Mouse (Mus musculus) MEL (cell line): Measurements from ENCODE around the gene Bcas3. TPM values are rescaled to one million over a fixed set of nuclear protein-coding genes. Genes with fewer than 3 reads are reported as not detected.

Experiments used
- DNase-seq: peaks from one replicate; pipeline ENCODE4 v3.0.0; 2011; ENCODE audit warnings: low read depth, low spot score
- H3K27ac ChIP-seq: 2 replicates; pipeline ENCODE4 v1.5.1; 2012; ENCODE audit warnings: low read depth, mild to moderate bottlenecking, control low read depth, low read length, moderate library complexity; ENCODE audit not compliant: control insufficient read depth
- H3K27me3 ChIP-seq, 2 experiments: fragments of 150-350 bp in 1 of 2; sonication (generic) in 1 of 2; 2 replicates each; pipeline ENCODE4 v1.6.1; 2012; ENCODE audit warnings: low read length in 2 of 2, mild to moderate bottlenecking in 2 of 2, improper control_type of control experiment in 1 of 2, moderate library complexity in 1 of 2; ENCODE audit not compliant: insufficient read depth in 2 of 2, control insufficient read depth in 1 of 2
- H3K36me3 ChIP-seq, 2 experiments: 2 replicates each; pipeline ENCODE4 v1.6.1; 2012 to 2014; ENCODE audit warnings: low read length in 2 of 2, improper control_type of control experiment in 1 of 2, inconsistent platforms in 1 of 2, mild to moderate bottlenecking in 1 of 2; ENCODE audit not compliant: insufficient read depth in 2 of 2, control insufficient read depth in 1 of 2
- H3K4me1 ChIP-seq, 2 experiments: fragments of 150-350 bp in 1 of 2; sonication (generic) in 1 of 2; 2 replicates each; pipeline ENCODE4 v1.6.1; 2012; ENCODE audit warnings: low read length in 2 of 2, improper control_type of control experiment in 1 of 2, mild to moderate bottlenecking in 1 of 2; ENCODE audit not compliant: insufficient read depth in 2 of 2, control insufficient read depth in 1 of 2
- H3K4me3 ChIP-seq, 2 experiments: fragments of 150-350 bp in 1 of 2; sonication (generic) in 1 of 2; 2 replicates each; pipeline ENCODE4 v1.5.1; 2012; ENCODE audit warnings: low read depth in 2 of 2, low read length in 2 of 2, mild to moderate bottlenecking in 2 of 2, moderate library complexity in 2 of 2, control low read depth in 1 of 2, improper control_type of control experiment in 1 of 2; ENCODE audit not compliant: control insufficient read depth in 1 of 2, insufficient read depth in 1 of 2
- H3K79me2 ChIP-seq: 2 replicates; pipeline ENCODE4 v1.6.1; 2012; ENCODE audit warnings: mild to moderate bottlenecking, low read length, moderate library complexity; ENCODE audit not compliant: control insufficient read depth, poor library complexity, insufficient read depth
- H3K9ac ChIP-seq: 2 replicates; pipeline ENCODE4 v1.6.1; 2012; ENCODE audit warnings: low read depth, mild to moderate bottlenecking, control low read depth, low read length, moderate library complexity; ENCODE audit not compliant: control insufficient read depth, poor library complexity, severe bottlenecking
- H3K9me3 ChIP-seq: fragments of 150-350 bp; sonication (generic); replicated peaks from 2 replicates; pipeline ENCODE4 v1.6.1; 2012; ENCODE audit warnings: mild to moderate bottlenecking, low read length, improper control_type of control experiment, moderate library complexity; ENCODE audit not compliant: insufficient read depth
- BHLHE40 ChIP-seq: IDR thresholded peaks from 2 replicates; pipeline ENCODE4 v1.6.1; 2012; ENCODE audit warnings: low read depth, mild to moderate bottlenecking, inconsistent platforms, low read length, improper control_type of control experiment, borderline replicate concordance
- CHD1 ChIP-seq: IDR thresholded peaks from 2 replicates; pipeline ENCODE4 v1.6.1; 2012; ENCODE audit warnings: low read depth, mild to moderate bottlenecking, inconsistent platforms, low read length, improper control_type of control experiment
- CTCF ChIP-seq, 3 experiments: IDR thresholded peaks in 2 of 3; conservative IDR thresholded peaks in 1 of 3; 2 replicates each; pipeline ENCODE4 v1.5.1; 2011 to 2012; ENCODE audit warnings: low read length in 3 of 3, low read depth in 2 of 3, mild to moderate bottlenecking in 2 of 3, improper control_type of control experiment in 1 of 3, inconsistent platforms in 1 of 3, mixed read lengths in 1 of 3, moderate library complexity in 1 of 3; ENCODE audit not compliant: control insufficient read depth in 1 of 3, insufficient read depth in 1 of 3, poor library complexity in 1 of 3, severe bottlenecking in 1 of 3
- E2F4 ChIP-seq: IDR thresholded peaks from 2 replicates; pipeline ENCODE4 v1.6.1; 2011; ENCODE audit warnings: low read depth, low read length, improper control_type of control experiment, borderline replicate concordance
- ETS1 ChIP-seq: IDR thresholded peaks from 2 replicates; pipeline ENCODE4 v1.6.1; 2012; ENCODE audit warnings: low read depth, mild to moderate bottlenecking, inconsistent platforms, low read length, improper control_type of control experiment, moderate library complexity
- JUND ChIP-seq: IDR thresholded peaks from 2 replicates; pipeline ENCODE4 v1.6.1; 2011; ENCODE audit warnings: low read depth, mild to moderate bottlenecking, improper control_type of control experiment, low read length
- KAT2A ChIP-seq: conservative IDR thresholded peaks from 2 replicates; pipeline ENCODE4 v1.6.1; 2012; ENCODE audit warnings: low read depth, low read length, improper control_type of control experiment, inconsistent platforms
- MAFK ChIP-seq: IDR thresholded peaks from 2 replicates; pipeline ENCODE4 v1.6.1; 2011; ENCODE audit warnings: low read depth, mild to moderate bottlenecking, low read length, improper control_type of control experiment, borderline replicate concordance
- MAX ChIP-seq: IDR thresholded peaks from 2 replicates; pipeline ENCODE4 v1.6.1; 2011; ENCODE audit warnings: low read length, improper control_type of control experiment
- MAZ ChIP-seq: IDR thresholded peaks from 2 replicates; pipeline ENCODE4 v1.6.1; 2012; ENCODE audit warnings: low read depth, mild to moderate bottlenecking, inconsistent platforms, low read length, improper control_type of control experiment
- MXI1 ChIP-seq: IDR thresholded peaks from 2 replicates; pipeline ENCODE4 v1.6.1; 2011; ENCODE audit warnings: mild to moderate bottlenecking, low read depth, low read length, improper control_type of control experiment
- MYC ChIP-seq: IDR thresholded peaks from 2 replicates; pipeline ENCODE4 v1.6.1; 2011; ENCODE audit warnings: low read depth, mild to moderate bottlenecking, low read length, improper control_type of control experiment, moderate library complexity
- POLR2A ChIP-seq, 2 experiments: IDR thresholded peaks; 2 replicates each; pipeline ENCODE4 v1.6.1; 2011 to 2012; ENCODE audit warnings: low read length in 2 of 2, mild to moderate bottlenecking in 2 of 2, control low read depth in 1 of 2, improper control_type of control experiment in 1 of 2, low read depth in 1 of 2, moderate library complexity in 1 of 2; ENCODE audit not compliant: control insufficient read depth in 1 of 2, insufficient read depth in 1 of 2, poor library complexity in 1 of 2
- POLR2AphosphoS2 ChIP-seq: IDR thresholded peaks from 2 replicates; pipeline ENCODE4 v1.6.1; 2011; ENCODE audit warnings: low read length, improper control_type of control experiment
- POLR2AphosphoS5 ChIP-seq: IDR thresholded peaks from 2 replicates; pipeline ENCODE4 v1.6.1; 2012; ENCODE audit warnings: low read depth, borderline replicate concordance, mild to moderate bottlenecking, inconsistent platforms, low read length, moderate library complexity, mixed read lengths
- RAD21 ChIP-seq: IDR thresholded peaks from 2 replicates; pipeline ENCODE4 v1.6.1; 2011; ENCODE audit warnings: mild to moderate bottlenecking, low read depth, low read length, improper control_type of control experiment
- RCOR1 ChIP-seq: IDR thresholded peaks from 2 replicates; pipeline ENCODE4 v1.6.1; 2012; ENCODE audit warnings: low read depth, mild to moderate bottlenecking, inconsistent platforms, low read length, improper control_type of control experiment
- SMC3 ChIP-seq: IDR thresholded peaks from 2 replicates; pipeline ENCODE4 v1.6.1; 2011; ENCODE audit warnings: low read depth, low read length, improper control_type of control experiment
- TBP ChIP-seq: IDR thresholded peaks from 2 replicates; pipeline ENCODE4 v1.8.0; 2011; ENCODE audit warnings: low read depth, low read length, improper control_type of control experiment
- TCF12 ChIP-seq: IDR thresholded peaks from 2 replicates; pipeline ENCODE4 v1.6.1; 2014; ENCODE audit warnings: low read depth, mild to moderate bottlenecking, inconsistent platforms, low read length, improper control_type of control experiment, moderate library complexity
- USF1 ChIP-seq: IDR thresholded peaks from 2 replicates; pipeline ENCODE4 v1.6.1; 2014; ENCODE audit warnings: low read depth, mild to moderate bottlenecking, inconsistent platforms, low read length, improper control_type of control experiment, moderate library complexity
- ZC3H11A ChIP-seq: IDR thresholded peaks from 2 replicates; pipeline ENCODE4 v1.6.1; 2012; ENCODE audit warnings: low read depth, mild to moderate bottlenecking, inconsistent platforms, low read length, improper control_type of control experiment
- ZKSCAN1 ChIP-seq: IDR thresholded peaks from 2 replicates; pipeline ENCODE4 v1.6.1; 2012; ENCODE audit warnings: low read depth, mild to moderate bottlenecking, inconsistent platforms, low read length, improper control_type of control experiment, moderate library complexity
- ZMIZ1 ChIP-seq: IDR thresholded peaks from 2 replicates; pipeline ENCODE4 v1.6.1; 2012; ENCODE audit warnings: low read depth, mild to moderate bottlenecking, inconsistent platforms, low read length, improper control_type of control experiment, moderate library complexity
- ZNF384 ChIP-seq: IDR thresholded peaks from 2 replicates; pipeline ENCODE4 v1.6.1; 2012; ENCODE audit warnings: low read depth, mild to moderate bottlenecking, inconsistent platforms, low read length, improper control_type of control experiment
- polyA plus RNA-seq, 2 experiments: library from polyadenylated mRNA; stranded (reverse) in 1 of 2; unstranded in 1 of 2; fragments of >175 nt in 1 of 2; fragments of >200 nt in 1 of 2; gene quantifications; 2 replicates each; pipeline versions ENCODE4 v1.2.1 to v1.2.4; 2012; ENCODE audit warnings: low replicate concordance in 2 of 2, low read depth in 1 of 2; ENCODE audit not compliant: insufficient read length in 2 of 2, insufficient read depth in 1 of 2, missing spikeins in 1 of 2
- total RNA-seq: library from RNA; depleted of rRNA; stranded (reverse); fragments of 300-350 nt; gene quantifications from 2 replicates; pipeline ENCODE4 v1.2.3, GENCODE M21; 2012

Gene Bcas3
- total and polyA plus RNA-seq, 3 experiments, result 8.6 to 14.7 TPM; not detected in 1

DNA sequence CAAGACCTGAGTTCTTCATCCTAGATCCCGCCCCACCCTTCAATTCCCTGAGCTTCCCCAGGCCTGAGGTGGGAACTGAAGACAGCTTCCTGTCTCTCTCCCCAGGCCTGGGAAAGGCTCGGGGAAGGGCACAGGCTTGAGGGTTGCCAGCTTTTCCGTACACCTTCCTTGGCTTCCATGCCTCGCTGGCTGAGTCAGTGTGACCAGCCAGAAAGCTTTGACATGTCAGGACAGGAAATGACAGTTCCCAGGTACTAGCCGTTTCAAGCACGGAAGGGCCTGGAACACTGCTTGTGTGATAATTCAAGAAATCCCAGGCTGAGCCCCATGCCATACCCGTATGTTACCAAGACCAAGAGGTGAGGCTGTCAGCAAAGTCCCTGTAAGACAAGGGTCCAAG is 436.8 kb downstream of the Bcas3 start (continued):
- TF ChIP-seq CTCF (IDR thresholded peaks at IDR 0.05 in 2 of 3, conservative IDR thresholded peaks at IDR 0.05 in 1 of 3; ENCODE audit: control insufficient read depth in 1 of 3, insufficient read depth in 1 of 3, low read depth in 2 of 3, low read length in 3 of 3, poor library complexity in 1 of 3, severe bottlenecking in 1 of 3), result no peak
- TF ChIP-seq, all 39 proteins: peak for 0

GRCm38 (mm10) chr11:85790267-85790666 is 437.3 kb downstream of the Bcas3 start:
- Histone ChIP-seq H3K9ac (no peak overlapping the region), H3K9me3 (no peaks in the 10 kb centered on the region), H3K27ac (no peak overlapping the region), H3K4me1 (no peaks in the 10 kb centered on the region), H3K27me3 (no peaks in the 10 kb centered on the region), H3K4me3 (no peak overlapping the region), H3K79me2 (no peaks in the 10 kb centered on the region), H3K36me3 (no peaks in the 10 kb centered on the region)
- peak; percentile 20 for DNase-seq
- TF ChIP-seq SMC3 (no peak), CTCF (IDR thresholded peaks at IDR 0.05 in 2 of 3, conservative IDR thresholded peaks at IDR 0.05 in 1 of 3; ENCODE audit: control insufficient read depth in 1 of 3, insufficient read depth in 1 of 3, low read depth in 2 of 3, low read length in 3 of 3, poor library complexity in 1 of 3, severe bottlenecking in 1 of 3) (no peak), ZKSCAN1 (no peak), POLR2A (IDR thresholded peaks at IDR 0.05; ENCODE audit: control insufficient read depth in 1 of 2, insufficient read depth in 1 of 2, low read depth in 1 of 2, low read length in 2 of 2, poor library complexity in 1 of 2) (no peak), BHLHE40 (no peak), TCF12 (no peak), KAT2A (no peak), MAZ (no peak), ZNF384 (no peak), RCOR1 (no peak)

DNA sequence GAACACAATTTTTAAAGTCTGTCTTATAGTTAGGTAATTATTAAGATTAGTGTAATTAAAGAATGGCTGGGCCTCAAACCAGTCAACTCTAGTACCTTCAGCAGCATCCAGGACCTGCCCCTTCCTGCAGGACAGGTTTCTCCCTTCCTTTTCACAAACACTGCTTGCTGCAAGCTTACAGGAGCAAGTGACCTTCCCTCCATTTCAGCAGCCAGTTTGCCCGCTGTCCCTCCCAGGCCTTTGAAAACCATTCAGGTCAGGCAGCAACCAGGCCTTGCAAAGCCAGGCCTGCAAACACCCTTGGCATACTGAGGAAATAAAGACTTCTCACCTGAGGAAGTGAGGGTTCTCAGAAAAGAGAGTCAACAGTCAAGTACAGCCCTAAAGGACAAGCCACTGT is 438.2 kb downstream of the Bcas3 start:
- H3K27me3 ChIP-seq, result no peaks in the 10 kb centered on the region
- no peak for TF ChIP-seq TBP
- TF ChIP-seq BHLHE40, result no peak
- no peak for TF ChIP-seq SMC3
- no peak for TF ChIP-seq POLR2AphosphoS5
- no peak for TF ChIP-seq MAFK
- no peak for TF ChIP-seq ZC3H11A
- TF ChIP-seq ETS1, result no peak
- no peak for TF ChIP-seq CTCF (IDR thresholded peaks at IDR 0.05 in 2 of 3, conservative IDR thresholded peaks at IDR 0.05 in 1 of 3; ENCODE audit: control insufficient read depth in 1 of 3, insufficient read depth in 1 of 3, low read depth in 2 of 3, low read length in 3 of 3, poor library complexity in 1 of 3, severe bottlenecking in 1 of 3)
- no peak for TF ChIP-seq MAX
- no peak for TF ChIP-seq CHD1
- no peak for TF ChIP-seq JUND
- no peak for TF ChIP-seq RAD21
- no peak for TF ChIP-seq E2F4
- TF ChIP-seq USF1, result no peak
- no peak for TF ChIP-seq ZNF384
- no peak for TF ChIP-seq POLR2AphosphoS2
- no peak for TF ChIP-seq ZMIZ1
- no peak for TF ChIP-seq MXI1
- no peak for TF ChIP-seq MYC
- TF ChIP-seq ZKSCAN1, result no peak
- H3K4me3 ChIP-seq, result no peak overlapping the region
- no peaks in the 10 kb centered on the region for H3K79me2 ChIP-seq
- no peak overlapping the region for H3K9ac ChIP-seq
- H3K27ac ChIP-seq, result no peak overlapping the region
- no peak for DNase-seq
- no peaks in the 10 kb centered on the region for H3K9me3 ChIP-seq
- no peaks in the 10 kb centered on the region for H3K36me3 ChIP-seq
- no peaks in the 10 kb centered on the region for H3K4me1 ChIP-seq
